Mouse (Mus musculus): ENCODE results near the gene Crtac1. TPM values are rescaled to one million over a fixed set of nuclear protein-coding genes. Genes with fewer than 3 reads are reported as not detected.

Gene Crtac1
- not detected in 2 replicates for polyA plus RNA-seq (2012)

DNA sequence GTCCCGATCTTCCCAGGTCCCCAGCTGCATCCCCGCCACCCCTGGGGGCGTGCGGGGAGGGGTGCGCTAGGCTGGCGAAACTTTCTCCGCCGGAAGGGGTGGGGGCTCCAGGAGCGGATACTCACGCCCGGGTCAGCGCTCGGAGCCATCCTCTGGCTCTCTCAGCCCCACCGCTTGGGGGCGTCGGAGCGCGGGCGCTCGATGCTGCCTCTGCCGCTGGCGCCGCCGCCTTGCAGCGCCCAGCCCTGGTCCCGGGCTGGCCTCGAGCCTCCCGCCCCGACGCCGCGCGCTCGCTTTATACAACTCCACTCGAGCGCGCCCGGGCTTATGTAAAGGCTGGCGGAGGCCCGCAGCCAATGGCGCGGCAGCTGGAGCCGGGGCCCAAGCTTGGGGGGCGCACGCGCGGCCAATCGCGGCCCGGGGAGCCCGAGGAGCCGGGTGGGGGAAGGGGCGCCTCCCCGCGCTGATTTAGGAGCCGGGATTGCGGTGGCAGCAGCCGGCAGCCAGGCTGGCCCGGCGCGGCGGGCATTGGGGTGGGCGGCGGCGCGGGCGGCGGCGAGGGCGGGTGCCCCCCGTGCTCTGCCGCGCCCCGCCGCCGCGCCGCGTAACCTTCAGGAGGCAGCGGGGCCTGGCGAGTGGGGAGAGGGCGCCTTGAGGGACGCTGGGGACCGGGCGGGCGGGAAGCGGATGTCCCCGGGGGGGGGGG, at the start of gene Crtac1:
Gene Crtac1, minus strand, starts transcription at position 299 of the 706 bp plus-strand sequence.
- TF ChIP-seq GATA1 (IDR thresholded peaks at IDR 0.05; ENCODE audit: low read length), result no peak

DNA sequence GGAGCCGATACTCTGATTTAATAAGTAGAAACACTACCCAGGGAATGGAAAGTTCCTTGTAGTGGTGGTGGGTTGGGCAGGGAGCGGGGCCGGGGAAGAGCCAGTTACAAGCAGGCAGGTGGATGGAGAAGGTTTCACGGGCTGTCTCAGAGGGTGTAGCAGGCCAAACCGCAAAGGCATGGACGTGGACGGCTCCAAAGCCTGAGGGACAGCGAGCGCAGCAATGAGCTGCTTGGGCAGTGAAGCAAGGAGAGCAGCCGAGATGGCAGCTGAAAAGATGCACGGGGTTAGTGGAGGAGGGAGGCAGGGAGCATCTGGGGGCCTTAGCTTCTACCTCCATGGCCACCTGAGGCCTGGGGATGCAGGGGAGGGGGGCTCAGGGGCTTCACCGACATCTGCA, 46.7 kb upstream of the Crtac1 start:
- TF ChIP-seq GATA1 (IDR thresholded peaks at IDR 0.05; ENCODE audit: low read length), result no peak

DNA sequence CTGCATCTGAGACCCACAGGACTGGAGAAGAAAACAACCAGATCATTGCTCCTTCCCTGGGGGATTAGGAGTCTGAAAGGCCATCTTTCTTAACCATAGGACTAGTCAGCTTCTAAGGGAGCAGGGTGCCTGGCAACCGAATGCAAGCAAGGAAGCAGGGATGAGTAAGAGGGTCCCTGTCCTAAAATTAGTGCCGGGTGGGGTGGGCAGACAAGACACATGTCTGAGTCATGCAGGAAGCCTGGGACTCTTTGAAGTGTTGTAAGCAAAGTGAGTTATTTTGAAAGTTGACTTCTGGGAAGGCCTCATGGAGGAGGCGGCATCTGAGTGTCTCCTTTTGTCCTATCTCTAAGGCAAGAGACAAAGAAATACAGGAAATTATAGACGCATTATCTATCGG, 46.2 kb upstream of the Crtac1 start:
- TF ChIP-seq GATA1 (IDR thresholded peaks at IDR 0.05; ENCODE audit: low read length), result no peak

DNA sequence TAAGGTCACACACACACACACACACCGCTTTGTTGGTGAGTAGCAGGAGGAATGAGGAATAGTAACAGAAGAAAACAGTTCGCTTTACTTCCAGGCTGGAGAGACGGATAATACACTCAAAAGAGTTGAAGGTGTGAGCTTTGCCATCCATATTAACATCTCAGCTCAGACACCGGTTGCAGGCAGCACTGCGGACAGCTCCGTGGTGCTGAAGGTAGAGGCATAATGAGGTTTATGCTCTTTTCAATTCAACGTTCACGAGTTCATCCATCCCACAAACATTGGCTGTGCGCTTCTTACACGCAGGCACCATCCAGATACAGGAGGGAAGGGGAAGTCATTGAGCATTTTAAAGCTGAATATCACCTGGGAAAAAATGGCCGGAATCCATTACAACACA, 41.2 kb upstream of the Crtac1 start:
- TF ChIP-seq GATA1 (IDR thresholded peaks at IDR 0.05; ENCODE audit: low read length), result no peak

DNA sequence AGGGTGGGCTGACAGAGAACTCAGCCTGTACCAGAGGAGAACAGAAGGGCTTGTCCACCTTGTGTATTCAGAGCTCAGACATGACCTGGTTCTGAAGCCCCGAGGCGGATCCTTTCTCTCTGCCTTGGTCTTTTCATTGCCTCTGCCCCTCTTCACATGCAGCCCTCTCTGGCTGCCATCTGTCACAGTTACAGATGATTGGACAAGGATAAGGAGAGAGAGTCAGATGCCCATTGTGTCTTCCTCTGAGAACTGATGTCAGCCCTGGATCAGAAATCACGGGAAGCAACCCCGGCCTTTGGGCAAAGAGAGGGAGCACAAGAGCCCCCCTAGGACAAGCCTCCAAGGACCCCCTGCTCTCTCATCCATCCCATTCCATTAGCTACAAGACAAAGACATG, 40.0 kb upstream of the Crtac1 start:
- no peak for TF ChIP-seq GATA1 (IDR thresholded peaks at IDR 0.05; ENCODE audit: low read length)

DNA sequence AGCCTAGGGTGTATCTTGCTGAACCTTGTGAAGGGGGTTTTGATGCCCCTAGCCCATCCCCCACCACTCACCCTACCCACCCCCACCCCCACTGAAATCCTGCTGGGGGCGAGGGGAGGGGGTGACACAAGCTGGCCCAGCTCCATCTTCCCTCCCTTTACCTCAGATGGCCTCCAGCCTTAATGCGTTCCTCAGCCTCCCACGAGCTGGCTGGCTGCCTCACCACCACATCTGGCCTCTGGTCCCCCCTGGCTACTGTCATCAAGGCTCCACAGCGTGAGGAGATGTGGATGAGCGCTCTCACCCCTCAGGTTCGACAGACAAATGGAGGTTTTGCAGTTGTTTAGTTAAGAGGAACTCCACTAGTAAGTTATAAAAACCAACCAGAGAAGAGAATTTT, 30.3 kb upstream of the Crtac1 start:
- TF ChIP-seq GATA1 (IDR thresholded peaks at IDR 0.05; ENCODE audit: low read length), result no peak

DNA sequence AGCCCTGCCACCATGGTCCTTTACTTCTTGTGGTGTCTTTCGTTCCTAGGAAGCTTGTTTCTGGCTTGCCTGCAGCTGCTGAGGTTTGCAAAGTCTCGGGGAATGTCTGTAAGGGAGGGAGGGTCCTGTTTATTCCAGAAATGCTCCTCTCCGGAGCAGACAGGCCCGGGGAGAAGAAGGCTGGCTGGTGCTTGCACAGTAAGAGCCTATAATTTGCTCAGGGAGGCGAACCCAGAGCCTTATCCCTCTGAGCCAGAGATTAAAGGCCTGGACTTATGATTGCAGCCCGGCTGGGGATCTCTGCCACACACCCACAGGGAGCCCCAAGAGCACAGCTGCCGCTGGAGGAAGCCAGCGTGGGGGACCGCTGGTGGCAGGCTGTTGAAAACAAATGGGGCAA, 29.8 kb upstream of the Crtac1 start:
- TF ChIP-seq GATA1 (IDR thresholded peaks at IDR 0.05; ENCODE audit: low read length), result no peak

DNA sequence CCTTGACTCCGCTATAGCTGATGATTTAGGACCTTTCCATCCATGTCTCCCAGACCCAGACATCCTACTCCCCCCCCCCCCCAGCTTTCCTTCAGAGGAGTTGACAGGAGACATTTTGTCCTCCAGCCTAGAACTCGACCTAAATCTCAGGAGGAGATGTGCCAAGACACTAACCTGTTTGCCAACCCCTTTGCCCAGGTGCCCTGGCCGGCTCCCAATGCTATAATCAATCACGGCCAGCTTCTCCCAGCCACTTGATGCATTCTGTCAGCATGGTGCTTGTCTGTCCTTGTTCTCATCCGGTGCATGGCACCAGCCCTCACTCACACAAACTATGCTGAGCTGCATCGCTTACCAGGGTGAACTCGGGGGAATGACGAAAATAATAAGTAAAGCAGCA, 27.9 kb upstream of the Crtac1 start:
- TF ChIP-seq GATA1 (IDR thresholded peaks at IDR 0.05; ENCODE audit: low read length), result no peak

DNA sequence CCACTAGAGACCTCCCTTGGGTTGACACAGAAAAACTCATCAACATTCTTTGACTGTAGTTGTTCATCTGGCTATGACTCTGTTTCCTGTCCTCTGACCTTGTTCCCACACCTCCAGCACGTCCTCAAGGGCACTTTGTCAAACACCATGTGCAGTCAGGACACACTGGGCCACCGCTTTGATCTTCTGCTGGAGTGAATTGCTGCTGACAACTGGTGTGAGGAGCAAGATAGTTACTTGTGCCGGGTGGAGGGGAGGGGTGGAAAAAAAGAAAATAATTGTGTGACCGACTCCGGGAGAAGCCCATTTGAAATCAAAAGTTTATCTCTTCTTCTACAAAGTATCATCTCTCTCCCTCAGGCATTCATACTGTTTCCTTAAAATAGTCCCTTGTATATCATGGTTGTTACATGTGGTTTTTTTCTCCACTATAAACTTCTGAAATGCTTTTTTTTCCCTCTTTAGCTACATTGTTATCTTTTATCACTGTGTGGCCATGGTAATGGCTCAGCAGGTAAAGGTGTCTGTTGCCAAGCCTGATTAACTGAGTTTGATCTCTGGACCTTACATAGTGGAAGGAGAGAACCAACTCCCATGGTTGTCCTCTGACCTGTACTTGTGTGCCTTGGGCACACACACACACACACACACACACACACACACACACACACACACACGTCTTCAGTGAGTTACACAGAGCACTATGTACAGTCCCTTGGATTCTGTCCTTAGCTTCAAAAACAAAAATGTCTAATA, 23.1 kb upstream of the Crtac1 start:
- TF ChIP-seq GATA1 (IDR thresholded peaks at IDR 0.05; ENCODE audit: low read length), result no peak

DNA sequence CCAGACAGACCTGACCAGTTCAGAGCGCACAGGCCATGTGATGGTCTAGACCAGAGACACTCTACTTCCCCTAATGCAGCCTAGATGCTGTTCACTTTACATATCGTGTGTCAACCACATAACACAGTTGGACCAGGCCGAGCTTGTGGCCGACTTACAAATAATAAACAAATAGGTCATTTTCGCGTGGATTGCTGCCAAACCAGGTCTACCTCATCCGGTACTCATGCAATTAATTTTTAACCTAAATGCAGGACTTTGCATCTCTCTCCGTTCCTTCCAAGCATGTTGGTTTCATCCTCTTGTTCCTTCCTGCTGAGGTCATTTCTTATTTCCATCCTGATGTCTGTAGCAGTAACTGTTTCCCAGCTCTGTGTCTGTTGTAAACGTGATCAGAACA, 22.4 kb upstream of the Crtac1 start:
- no peak for TF ChIP-seq GATA1 (IDR thresholded peaks at IDR 0.05; ENCODE audit: low read length)

DNA sequence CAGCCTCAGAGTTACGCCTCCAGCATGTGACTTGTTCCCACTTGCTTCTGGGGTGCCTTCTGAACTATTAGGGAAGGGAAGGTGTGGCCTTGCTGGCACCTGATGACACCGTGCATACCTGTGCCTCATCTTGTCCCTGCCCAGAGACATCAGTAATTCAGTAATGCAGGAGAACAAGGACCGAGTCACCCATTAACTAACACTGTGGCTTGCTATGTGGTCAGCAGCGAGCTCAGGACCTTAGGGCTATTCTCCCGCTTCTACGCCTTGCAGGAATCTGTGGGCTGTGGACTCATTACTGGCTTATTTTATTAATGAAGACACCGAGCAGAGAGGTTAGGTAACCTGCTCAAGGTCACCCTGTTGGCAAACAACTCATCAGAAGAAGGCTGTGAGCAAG, 21.0 kb upstream of the Crtac1 start:
- TF ChIP-seq GATA1 (IDR thresholded peaks at IDR 0.05; ENCODE audit: low read length), result no peak

DNA sequence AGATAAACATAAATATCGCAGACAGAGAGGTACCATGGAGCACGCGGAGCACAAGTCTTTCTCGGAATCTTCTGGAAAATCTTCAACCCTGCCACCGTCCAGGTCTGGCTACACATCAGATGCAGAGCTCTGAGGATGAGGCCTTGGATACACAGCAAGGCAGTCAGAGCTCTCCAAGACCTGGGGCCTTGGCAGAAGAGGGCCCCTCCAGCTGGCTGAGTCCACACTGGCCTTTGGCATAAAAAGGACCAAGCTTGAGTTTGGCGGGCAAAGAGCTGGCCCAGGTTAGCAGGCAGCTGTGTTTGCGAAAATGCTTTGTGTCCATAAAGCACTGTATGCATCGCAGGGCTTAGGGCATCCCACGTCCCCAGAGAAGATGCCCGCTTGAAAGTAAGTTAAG, 17.0 kb upstream of the Crtac1 start:
- no peak for TF ChIP-seq GATA1 (IDR thresholded peaks at IDR 0.05; ENCODE audit: low read length)

DNA sequence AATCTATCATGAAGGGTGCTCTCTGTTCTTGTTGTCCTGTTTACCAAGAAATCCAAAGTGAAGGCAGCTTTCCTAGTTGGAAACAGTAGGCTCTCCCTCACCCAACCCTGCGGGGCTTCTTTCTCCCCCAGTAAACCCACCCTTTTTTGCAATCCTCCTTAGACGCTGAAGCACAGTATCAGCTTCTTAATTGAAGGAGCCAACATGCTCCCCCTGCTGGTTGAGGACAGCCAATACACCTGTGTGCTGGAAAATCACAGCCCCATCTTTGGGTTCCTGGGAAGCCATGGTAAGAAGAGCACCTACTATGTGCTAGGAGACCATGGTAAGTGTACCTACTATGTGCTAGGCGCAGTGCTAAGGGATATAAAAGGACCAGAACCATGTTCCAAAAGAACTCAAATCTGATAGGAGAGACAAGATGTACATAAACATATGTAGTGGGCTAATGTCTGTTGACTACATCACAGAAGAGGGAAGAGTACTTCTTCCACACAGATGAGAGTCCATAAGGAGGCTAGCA, 12.4 kb upstream of the Crtac1 start:
- no peak for TF ChIP-seq GATA1 (IDR thresholded peaks at IDR 0.05; ENCODE audit: low read length)

DNA sequence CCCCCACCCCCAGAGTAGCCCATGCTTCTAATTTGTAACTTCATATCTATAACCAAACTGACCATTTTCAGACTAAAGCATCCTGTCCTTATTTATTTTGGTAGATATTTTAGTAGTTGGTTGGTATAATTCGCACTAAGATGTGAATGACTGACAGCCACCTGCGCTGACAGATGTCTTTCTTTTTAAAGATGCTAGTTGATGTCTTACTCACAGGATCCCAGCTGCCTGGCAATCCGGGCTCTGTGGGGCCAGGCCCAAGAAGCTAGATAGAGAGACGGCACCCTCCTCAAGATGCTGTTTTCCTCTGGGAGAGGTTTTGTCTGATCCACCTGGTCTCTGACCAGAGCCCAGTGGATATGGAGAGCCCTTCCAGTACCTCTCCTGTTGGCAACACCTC, 11.7 kb upstream of the Crtac1 start:
- TF ChIP-seq GATA1 (IDR thresholded peaks at IDR 0.05; ENCODE audit: low read length), result no peak

DNA sequence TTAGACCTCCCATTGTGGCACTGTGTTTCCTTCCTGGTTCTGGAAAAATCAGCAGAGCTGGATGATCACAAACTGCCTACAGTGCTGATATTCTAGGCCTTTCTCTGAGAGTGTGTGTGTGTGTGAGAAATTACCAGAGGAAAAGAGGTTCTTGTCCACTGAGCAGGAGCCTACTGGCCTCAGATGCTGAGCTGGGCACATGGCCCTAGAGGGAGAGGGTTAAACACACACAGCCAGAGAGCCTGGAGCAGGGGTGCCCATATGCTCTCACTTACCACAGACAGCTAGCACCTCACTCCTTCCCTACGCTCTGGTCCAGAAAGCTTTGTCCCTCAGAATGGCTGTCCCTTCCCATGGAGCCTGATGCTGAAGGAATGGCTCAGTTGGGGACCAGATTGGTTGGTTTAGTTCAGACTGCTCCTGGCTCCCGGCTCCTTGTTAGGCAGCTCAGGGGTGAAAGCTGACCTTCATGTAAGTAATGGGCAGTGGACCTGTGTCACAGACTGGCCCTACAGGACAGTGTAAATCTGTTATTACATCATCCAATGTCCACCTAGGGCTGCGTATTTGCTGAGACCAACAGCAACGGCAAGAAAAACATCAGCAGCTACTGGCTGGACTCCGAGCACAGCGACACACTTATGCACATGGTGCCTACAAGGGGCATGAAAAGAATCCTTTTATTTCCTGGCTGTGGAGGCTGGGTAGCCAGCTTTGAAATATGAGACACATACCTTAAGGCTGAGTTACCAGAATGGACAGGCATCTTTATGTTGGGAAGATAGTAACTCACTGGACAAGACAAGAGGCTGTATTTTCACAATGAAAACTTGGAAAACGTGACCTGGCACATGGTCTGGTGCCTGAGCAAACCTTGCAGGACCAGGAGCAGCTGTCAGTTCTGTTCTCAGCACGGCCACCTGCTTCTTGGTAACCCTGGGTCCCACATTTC, 10.9 kb upstream of the Crtac1 start:
- no peak for TF ChIP-seq GATA1 (IDR thresholded peaks at IDR 0.05; ENCODE audit: low read length)

DNA sequence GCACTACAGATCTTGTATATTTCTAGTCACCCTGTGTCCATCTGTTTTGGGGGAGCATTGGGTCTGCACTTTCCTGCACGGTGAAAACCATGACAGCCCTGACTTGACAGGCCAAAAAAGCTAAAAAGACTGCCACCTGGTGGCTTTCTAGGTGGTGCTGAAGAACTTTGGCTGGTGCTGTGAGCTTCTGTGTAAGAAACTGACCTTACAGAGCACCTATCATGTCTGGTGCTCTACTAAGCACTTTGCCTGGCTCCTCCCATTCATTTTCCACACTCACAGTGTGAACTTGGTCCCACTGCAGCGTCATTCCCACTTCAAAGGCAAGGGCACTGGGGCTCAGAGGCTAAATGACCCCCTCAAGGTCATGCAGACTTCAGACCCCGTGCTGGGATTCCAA, 8.5 kb upstream of the Crtac1 start:
- TF ChIP-seq GATA1 (IDR thresholded peaks at IDR 0.05; ENCODE audit: low read length), result no peak
